Mouse (Mus musculus) gastrocnemius, postnatal 36 days (tissue): ENCODE results near the gene Colec11. TPM values are rescaled to one million over a fixed set of nuclear protein-coding genes. Genes with fewer than 3 reads are reported as not detected.

Experiments
- DNase-seq, 2 experiments: peaks; one replicate each; pipeline ENCODE4 v3.0.0; 2022
- intact Hi-C: fragments of 180-260 bp; cut with DNase I; formaldehyde crosslinking; loops from one replicate; pipeline ENCODE4 v1.15.1; 2025
- total RNA-seq, 2 experiments: library from RNA; stranded (reverse); gene quantifications; 2 replicates each; pipeline ENCODE4 v1.2.3; 2021

Colec11 gene
- total RNA-seq, 2 experiments from 2014 or later, result 0.17 to 0.46 TPM

DNA sequence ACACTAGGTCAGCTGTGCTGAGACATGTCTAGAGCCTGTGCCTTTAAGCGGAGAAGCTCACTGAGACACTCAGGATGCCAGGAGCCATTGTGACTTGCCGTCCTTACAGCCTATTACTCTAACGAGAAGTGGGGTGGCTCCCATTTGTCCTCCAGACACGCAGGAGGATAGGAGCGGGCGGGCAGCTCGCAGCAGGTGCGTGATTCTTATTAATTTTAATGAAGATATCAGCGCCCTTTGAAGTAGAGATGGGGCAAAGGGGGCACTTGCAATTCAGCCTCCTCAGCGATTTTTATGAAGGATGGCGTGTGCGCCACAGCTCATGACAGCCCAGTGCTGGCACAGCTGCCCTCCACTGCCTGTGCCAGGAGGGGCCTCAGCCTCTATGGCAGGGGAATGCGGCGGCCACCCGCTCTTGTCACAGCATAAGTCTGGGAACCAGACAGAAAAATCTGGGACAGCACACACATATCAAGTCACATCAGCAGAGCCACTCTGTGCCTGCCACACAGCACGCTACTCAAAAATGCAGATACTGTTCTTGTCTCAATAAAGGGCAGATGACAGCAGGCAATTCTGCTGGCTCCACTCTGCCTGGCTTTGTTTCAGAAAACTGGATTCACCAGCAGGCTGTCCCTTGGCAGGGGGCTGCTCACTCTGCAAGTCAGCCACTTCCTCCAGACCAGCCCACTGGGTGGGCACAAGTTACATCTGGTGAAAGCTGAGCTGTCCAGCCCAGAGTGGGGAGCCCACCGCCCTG is 15.5 kb downstream of the Colec11 start:
- no peak for DNase-seq
- intact Hi-C loops, result no loop called here

DNA sequence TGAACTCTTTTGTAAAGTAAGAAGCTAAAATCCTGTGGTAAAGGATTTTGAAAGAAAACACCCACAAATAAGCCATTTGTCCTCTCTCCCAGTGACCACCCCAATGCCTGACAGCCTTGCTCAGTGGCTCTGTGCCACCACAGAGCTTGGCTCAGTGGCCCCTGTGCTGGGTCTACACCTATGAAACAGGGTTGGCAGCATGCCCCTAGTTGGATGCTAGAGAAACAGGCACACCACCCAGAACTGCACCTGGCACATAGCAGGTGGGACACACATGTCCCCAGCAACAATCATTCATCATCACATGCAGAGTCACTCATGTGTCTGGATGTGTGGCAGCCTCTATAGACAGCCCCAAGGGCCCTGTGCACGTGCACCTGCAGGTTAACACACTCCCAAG is 19.7 kb downstream of the Colec11 start:
- intact Hi-C loops, result no loop called here
- no peak for DNase-seq

DNA sequence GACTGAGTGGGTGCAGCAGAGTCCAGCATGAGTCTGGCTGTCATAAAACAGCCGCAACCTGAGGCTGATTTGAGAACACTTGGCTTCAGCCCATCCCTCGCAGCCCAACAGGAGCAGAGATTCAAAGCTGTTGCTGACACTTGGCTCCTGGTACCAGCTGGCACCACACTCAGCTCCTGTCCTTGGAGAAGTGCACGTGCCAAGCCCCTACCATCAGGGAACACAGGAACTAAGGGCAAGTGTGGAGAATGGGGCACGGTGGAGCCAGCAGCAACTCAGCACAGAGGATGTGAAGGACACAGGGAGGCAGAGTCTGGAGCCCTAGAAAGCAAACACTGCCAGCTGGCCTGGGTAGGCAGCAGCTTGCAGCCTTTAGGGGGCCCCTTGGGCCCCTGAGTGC is 20.9 kb downstream of the Colec11 start:
- no peak for DNase-seq
- intact Hi-C loops, result no loop called here

DNA sequence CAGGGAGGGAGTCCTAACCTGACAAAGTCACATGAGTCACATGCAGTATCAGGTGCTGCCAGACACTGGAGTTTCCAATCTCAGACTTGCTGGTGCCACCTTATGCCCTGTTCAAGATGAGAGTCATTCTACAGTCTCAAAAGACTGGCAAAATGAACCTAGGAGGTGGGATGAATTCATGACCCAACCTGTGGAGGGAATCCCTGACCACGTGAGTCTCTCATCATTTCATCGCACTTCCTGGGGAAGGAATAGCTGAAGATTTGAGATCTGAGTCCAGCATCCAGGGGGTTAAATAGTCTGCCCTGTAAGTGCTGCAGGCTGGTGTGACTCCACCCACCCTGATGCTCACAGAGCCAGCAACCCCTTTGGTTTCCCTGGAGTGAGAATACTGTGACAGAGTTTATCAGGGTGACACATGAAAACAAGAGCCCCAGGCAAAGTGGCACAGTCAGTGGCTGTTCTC is 24.6 kb downstream of the Colec11 start:
- DNase-seq, result no peak
- intact Hi-C loops, result no loop called here

DNA sequence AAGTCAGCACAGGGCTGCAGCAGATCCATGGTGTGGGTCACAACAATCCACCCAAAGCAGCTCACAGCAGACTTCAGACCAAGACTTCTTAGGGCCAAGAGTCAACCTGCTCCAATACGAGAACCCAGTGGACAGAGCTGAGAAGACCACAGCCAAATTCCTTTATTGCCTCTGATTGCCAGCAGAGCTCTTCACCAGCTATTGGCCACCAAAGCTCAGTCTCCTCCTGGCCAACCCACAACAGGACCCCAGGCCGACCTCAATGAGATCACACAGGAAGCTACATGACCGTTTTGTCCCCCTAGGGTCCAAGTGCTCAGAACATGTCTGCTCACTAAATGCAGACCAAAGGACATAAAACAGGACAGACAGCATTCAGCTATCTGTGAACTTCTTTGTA is 25.1 kb downstream of the Colec11 start:
- intact Hi-C loops, result no loop called here
- DNase-seq, result no peak

DNA sequence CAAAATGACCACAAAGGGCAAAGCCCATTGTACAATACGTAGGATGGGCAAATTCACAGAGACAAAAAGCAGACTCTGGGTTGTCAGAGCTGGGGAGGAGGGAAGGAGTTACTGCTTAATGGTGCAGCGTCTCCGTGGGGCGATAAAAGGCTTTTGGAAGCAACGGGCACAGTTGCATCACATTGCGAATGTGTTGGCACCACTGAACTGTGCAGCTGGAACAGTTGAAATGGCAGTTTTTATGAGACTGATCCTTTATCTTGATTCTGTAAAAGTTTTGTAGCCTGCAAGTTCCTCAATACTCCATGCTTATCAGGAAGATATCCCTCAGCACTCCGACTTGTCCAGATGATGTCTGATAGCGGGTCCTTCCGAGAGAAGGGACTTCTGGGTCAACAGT is 25.5 kb downstream of the Colec11 start:
- DNase-seq, result no peak
- intact Hi-C loops, result no loop called here

DNA sequence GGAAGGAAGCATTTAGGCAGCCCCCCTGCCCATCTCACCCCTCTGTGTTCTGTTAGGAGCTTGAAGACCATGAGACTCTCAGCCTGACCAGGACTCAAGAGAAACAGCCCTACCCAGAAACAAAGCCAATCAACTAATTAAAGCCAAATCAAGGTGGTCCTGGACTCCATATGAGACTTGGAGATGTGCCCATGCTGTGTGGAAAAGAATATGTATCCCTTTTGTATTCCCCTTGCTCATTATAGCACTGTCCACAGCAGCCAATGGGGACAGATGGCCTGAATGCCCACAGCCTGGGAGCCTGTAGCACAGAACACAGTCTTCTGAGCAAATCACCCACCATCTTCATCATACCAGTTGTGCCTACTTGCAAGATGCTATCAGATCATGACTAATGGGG is 26.3 kb downstream of the Colec11 start:
- intact Hi-C loops, result no loop called here
- no peak for DNase-seq

DNA sequence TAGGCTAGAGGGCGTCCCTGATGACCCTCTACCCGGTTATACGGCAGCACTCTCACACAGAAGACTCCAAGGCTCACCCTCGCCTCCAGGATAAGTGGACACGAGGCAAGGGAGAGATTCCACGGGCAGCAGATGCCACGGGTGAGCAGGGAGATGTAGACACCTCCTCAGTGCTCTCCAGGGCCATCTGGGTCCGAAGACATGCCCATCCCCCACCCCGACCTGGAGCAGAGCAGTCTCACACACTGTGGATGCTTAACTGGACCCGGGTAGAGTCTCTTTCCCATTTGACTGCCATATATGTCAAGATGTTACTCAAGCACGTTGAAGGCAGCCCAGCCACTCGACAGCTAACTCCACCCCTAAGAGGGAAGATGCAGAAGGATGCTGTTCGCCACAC is 32.7 kb downstream of the Colec11 start:
- no peak for DNase-seq
- intact Hi-C loops, result no loop called here

DNA sequence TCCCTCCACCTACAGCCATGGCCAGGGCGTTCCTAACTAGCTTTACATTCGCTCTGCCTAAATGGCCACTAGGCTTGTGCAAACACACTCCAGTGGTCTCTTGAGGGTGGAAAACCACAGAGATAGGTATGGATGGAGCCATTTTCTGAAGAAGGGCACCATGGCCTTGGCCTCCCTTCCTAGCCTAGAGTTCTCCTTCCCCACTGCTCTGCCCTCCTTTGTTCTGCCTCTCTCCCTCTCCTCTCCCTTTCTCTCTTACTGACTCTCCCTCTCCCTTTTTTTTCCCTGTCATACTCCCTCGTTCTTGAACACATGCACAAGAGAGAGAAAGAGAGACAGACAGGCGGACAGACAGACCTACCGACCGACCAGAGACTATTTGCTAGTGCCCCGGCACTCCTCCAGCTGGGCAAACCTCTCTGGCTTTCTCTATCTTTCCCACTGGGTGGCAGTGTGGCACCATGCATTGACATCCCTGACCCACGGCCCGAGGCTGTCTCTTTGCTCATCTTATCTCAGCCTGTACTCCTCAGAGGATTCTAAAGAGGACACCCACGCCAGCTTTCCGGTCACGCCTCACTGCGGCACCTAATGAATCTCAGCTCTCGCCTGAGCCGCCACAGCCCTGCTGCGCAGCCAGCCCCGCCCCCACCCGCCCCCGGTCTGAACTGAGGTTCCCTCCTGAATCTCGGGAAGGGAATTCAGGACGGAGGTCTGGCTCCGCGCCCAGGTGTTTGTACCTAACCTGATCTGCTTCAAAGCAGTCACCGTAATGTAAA is 33.9 kb downstream of the Colec11 start:
- DNase-seq, result peak; percentile 61 to 66
- intact Hi-C loops, result loop anchor here (10.0 kb wide), 1 partner anchor 576 kb away; no protein-coding TSS in a partner anchor

DNA sequence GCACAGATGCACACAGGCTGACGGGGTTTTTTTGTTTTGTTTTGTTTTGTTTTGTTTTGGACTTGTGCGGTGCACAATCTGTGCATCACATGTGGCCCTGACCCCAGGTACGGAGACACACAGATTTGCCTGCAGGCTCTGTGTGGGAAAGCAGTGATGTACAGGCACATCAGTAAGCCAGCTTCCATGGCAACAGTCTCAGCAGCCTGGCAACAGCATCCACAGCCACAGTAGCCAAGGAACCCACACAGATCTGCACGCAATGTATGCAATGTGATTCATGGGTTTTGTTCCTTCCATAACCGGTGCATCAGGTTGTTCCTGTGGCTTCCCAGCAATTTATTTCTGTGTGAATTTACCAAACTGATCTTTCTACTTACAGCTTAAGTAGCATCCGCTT is 35.2 kb downstream of the Colec11 start:
- intact Hi-C loops, result loop anchor here (10.0 kb wide), 1 partner anchor 577 kb away; no protein-coding TSS in a partner anchor
- DNase-seq, result no peak

DNA sequence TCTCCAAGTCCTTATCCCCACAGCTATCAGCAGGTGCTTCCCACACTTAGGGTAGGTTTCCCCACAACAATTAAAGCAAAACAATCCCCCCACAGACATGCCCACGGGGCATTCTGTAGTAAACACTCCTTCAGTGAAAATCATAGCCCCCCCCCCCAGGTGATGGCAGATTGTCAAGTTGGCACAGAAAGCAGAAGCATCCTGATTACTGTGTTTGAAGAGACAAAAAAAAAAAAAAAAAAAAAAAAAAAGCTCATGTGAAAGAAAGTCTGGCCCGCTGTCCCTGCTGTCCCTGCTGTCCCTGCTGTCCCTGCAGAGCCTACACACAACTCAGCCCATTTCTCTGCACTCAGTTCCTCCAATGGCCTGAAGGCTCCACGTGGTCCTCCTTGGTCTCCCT is 39.1 kb downstream of the Colec11 start:
- intact Hi-C loops, result loop anchor here (10.0 kb wide), 1 partner anchor 581 kb away; no protein-coding TSS in a partner anchor
- DNase-seq, result no peak

DNA sequence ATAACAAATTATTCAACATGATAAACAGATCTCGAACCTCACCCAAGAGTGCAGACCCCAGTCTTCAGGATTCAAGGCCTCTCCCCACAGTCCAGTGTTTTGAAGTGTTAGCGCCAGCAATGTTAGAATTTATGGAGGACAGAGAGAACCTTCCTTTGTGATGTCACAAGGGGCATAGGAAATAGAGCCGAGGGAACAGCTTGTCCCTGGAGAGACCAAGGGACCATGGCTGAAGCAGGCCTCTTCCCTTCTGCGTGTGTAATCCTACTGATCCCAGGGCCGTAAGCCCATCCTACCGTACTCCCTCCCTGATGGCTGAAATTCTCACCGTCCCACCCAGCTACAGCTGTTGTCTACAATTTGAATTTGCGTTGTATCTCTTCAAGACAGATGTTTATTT is 40.8 kb downstream of the Colec11 start, which contains the start of gene Allc:
Allc (minus strand) TSS at position 101 of the 400 bp plus-strand sequence.
- intact Hi-C loops, result loop anchor here (10.0 kb wide), 1 partner anchor 582 kb away; no protein-coding TSS in a partner anchor
- DNase-seq, result no peak

DNA sequence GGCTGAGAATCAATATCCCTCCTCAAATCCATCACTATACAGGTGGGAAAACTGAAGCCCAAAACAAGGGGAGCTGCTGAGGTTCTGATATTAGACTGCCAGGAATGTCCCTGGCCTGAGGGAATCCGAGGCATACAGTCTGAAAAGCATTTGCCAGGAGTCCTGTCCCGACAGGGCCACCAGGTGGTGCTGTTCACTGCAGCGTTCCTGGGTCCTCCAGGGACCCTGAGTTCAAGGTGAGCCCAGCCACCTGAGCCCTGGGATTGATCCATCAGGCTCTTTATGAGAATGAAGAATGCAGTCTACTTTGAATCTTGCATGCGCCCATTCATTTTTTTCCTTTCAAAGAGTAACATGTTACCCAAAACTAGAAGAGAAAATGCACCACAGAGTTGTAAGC is 44.0 kb downstream of the Colec11 start:
- DNase-seq, result no peak

DNA sequence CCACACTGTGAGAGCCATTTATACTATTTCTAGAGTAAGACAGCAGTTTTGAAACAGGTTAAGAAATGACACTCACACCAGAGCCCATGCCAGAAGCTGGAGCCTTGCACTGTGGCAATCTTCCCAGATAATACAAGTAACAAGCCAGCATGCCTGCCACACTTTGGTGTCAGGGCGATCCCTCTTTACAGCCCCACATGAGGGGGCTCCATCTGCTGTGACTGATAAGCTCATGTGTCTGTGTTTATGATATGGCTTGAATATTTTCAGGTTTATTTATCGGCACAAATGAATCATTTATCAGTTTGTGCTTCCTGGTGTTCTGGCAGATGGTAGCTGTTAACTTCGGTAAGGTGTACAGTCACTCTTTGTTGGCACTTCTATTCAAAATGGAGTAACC is 45.0 kb downstream of the Colec11 start:
- no peak for DNase-seq
- intact Hi-C loops, result no loop called here

More for the DNA sequence above, 44.0 kb downstream of the Colec11 start:
- intact Hi-C loops, result no loop called here

DNA sequence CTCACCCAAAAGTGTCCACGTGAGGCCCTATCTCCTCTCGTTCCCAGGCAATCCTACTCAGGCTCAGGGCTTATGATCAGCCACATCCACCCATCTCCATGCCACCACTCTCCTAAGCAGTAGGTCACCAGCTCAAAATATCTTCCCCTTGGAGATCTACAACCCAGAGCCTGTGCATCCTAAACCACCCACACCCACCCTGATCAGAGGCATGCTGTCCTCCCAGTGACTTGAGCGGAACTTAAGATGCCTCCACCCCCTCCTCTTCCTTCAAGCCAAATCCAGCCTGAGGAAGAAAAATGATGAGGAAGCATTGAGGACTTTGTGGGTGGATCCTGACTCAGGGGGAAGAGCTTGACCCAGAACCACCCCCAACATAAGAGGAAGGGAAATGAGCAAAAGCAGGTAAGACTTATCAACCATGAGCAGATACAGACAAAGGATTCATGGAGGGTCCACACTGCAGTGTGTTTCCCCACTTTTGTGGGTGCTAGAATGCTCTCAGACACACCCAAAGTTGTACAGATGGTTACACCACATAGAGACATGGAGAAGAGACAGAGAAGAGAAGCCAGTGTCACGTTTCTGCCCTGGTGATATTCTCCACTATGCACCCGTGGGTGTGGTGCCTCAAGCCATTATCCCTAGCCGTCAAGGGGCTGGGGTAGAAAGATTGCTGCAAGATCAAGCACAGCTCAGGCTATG is 47.7 kb downstream of the Colec11 start:
- intact Hi-C loops, result no loop called here
- no peak for DNase-seq

DNA sequence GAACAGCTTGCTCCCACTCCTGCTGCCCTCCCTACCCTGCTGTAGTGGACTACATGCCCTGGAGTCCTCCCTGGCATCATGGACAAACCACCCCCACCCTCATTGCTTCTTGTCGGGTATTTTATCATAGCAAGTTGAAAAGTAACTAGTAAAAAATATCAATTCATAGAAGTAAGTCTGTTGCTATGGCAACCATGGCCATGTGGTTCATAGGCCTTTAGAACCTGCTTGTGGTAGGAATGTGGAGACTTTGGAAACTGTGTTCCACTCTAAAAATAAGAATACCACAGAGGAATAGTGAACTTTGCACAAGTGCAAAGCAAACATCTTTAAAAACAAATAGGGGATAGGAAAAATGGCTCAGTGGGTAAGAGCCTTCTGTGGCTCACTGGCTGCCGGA is 50.9 kb downstream of the Colec11 start:
- no peak for DNase-seq
- intact Hi-C loops, result no loop called here

DNA sequence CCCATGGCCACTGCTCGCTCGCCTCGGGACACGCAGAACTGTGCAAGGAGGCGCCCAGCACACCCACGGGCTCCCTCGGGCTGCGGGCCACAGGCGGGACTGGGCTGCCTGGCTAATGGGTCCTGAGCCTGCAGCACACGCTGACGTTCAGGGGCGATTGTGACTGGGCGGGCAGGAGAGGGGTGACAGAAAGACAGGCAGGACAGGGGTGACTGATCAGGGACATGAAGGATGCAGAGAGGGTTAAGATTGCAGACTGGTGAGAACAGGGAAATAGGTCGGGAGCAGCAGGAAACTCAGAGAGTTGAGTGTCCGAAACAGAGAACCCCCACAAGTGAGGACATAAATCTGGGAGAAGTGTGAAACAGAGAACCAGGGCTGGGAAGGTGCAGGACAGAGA is 70.9 kb downstream of the Colec11 start, which contains the start of gene Dcdc2c:
Dcdc2c (minus strand) TSS at position 101 of the 400 bp plus-strand sequence.
- no peak for DNase-seq
- intact Hi-C loops, result no loop called here

DNA sequence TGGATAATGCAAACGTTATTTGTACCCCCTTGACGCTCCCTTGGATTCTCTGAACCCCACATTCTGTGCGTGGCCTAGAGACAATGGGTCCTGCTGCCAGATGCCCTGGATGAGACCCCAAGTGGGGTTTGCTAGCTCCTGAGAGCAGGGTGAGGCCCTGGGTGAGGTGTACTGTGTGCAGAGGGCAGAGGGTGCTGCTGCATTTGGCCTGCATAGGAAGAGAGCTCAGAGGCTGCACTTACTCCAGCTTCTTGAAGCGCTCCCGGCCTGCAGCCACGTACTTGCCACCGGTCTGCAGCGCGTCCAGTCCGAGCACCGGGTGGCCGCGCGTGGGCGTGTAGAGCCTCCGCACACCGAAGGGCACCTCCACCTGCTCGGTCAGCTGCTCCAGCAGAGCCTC is 71.4 kb downstream of the Colec11 start:
- DNase-seq, result no peak
- intact Hi-C loops, result no loop called here

DNA sequence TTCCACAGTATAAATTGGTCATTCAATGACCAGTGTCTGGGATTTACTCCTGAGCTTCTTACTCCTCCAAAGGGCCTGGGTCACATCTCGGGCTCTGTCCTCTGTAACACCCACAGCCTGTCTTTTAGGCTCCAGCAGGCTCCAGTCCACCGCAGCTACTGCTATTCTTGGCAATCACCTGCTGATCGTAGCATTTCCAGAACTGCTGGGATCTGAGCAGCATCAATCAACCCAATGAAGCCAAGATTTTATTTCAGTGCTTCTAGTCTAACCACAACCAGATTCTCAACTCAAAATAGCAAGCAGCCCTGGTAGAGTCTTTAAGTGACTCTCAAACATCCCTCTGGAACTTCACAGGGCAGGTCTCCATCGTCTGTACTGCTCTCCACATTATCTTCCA is 74.3 kb downstream of the Colec11 start:
- intact Hi-C loops, result no loop called here

More for the DNA sequence above, 74.3 kb downstream of the Colec11 start:
- no peak for DNase-seq
